Mouse (Mus musculus) midbrain, postnatal 0 days (tissue): ENCODE measurements at regions not wholly inside any gene's neighbourhood (a gene's known extent, or its start where the extent isn't known, plus 50 kb on each side); places are given as distances from the start of the nearest gene placed in this dataset.

ENCODE experiments used
- ATAC-seq: fragments of 200-750 bp; cut with Nextera tagmentation; 2 replicates; pipeline ENCODE4 v1.8.0; 2017; ENCODE audit warnings: moderate number of reproducible peaks, mild to moderate bottlenecking, moderate TSS enrichment, moderate library complexity; ENCODE audit not compliant: low FRiP score
- DNase-seq: peaks from one replicate; pipeline ENCODE4 v3.0.0-alpha.2; 2015; ENCODE audit warnings: low spot score
- H3K27ac ChIP-seq: fragments of 300-500 bp; sonication (generic); 2 replicates; pipeline ENCODE4 v1.5.1; 2014; ENCODE audit warnings: low read depth, mild to moderate bottlenecking, low read length, mixed read lengths
- H3K27me3 ChIP-seq: fragments of 300-500 bp; sonication (generic); 2 replicates; pipeline ENCODE4 v1.6.1; 2014; ENCODE audit warnings: low read length, control low read depth, mixed read lengths; ENCODE audit not compliant: insufficient read depth
- H3K36me3 ChIP-seq: fragments of 300-500 bp; sonication (generic); 2 replicates; pipeline ENCODE4 v1.6.1; 2014; ENCODE audit warnings: low read length, control low read depth, mixed read lengths; ENCODE audit not compliant: insufficient read depth
- H3K4me1 ChIP-seq: fragments of 300-500 bp; sonication (generic); 2 replicates; pipeline ENCODE4 v1.6.1; 2014; ENCODE audit warnings: mild to moderate bottlenecking, control low read depth, antibody characterized with exemption, low read length, mixed read lengths; ENCODE audit not compliant: insufficient read depth
- H3K4me2 ChIP-seq: fragments of 300-500 bp; sonication (generic); 2 replicates; pipeline ENCODE4 v1.6.1; 2014; ENCODE audit warnings: low read depth, mild to moderate bottlenecking, low read length, mixed read lengths; ENCODE audit not compliant: poor library complexity, severe bottlenecking
- H3K4me3 ChIP-seq: fragments of 300-500 bp; sonication (generic); 2 replicates; pipeline ENCODE4 v1.5.1; 2014; ENCODE audit warnings: low read depth, mild to moderate bottlenecking, low read length, moderate library complexity
- H3K9ac ChIP-seq: fragments of 300-500 bp; sonication (generic); replicated peaks from 2 replicates; pipeline ENCODE4 v1.6.1; 2014; ENCODE audit warnings: mild to moderate bottlenecking, low read length, moderate library complexity, mixed read lengths; ENCODE audit not compliant: poor library complexity, severe bottlenecking
- H3K9me3 ChIP-seq: fragments of 300-500 bp; sonication (generic); 2 replicates; pipeline ENCODE4 v1.6.1; 2016; ENCODE audit warnings: low read length, control low read depth
- CTCF ChIP-seq: IDR thresholded peaks from 2 replicates; pipeline ENCODE4 v1.5.1; 2016; ENCODE audit warnings: antibody characterized with exemption, mild to moderate bottlenecking
- WGBS: fragments of 180-500 bp; shearing (Covaris S2); extraction: QIAGEN DNeasy Blood & Tissue Kit; methylation state at CpG from one replicate; pipeline ENCODE4 v1.1.7; 2014; 5-methylcytosine and 5-hydroxymethylcytosine counted together

- Histone ChIP-seq H3K9me3 (no peaks in the 10 kb centered on the region), H3K36me3 (no peaks in the 10 kb centered on the region), H3K9ac (no peak overlapping the region), H3K27me3 (no peaks in the 10 kb centered on the region), H3K27ac (no peak overlapping the region), H3K4me1 (no peaks in the 10 kb centered on the region), H3K4me3 (no peak overlapping the region), H3K4me2 (no peak overlapping the region)
- no peak for TF ChIP-seq CTCF
- ATAC-seq, result no peak
- no peak for DNase-seq
- 92% methylated on average over 5 of the region's 5 CpGs for WGBS
Measured at GRCm38 (mm10) chr4:10235324-10235723, 639.0 kb upstream of the 2610301B20Rik start.

DNA sequence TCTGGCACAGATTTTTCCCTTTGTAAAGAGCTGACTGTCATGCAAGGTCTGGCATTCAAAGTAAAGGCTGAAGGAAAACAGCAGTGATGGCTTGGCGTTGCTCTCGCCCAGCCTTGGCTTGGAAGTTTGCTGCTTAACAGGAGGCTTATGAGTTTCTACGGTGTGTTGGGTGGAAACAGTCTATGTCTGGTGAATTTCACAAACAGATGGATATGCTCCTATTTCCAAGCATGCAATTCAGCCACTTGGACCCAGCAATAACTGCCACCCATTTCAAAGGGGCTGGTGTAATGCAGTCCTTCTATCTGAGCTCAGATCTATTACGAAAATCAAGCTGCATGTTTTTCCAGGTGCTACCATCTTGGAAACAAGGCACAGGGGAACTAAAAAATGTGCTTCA is 632.2 kb upstream of the 2610301B20Rik start:
- no peak overlapping the region for H3K4me3 ChIP-seq
- DNase-seq (no peak), ATAC-seq (no peak)
- H3K4me2 ChIP-seq, result no peak overlapping the region
- H3K4me1 ChIP-seq, result no peaks in the 10 kb centered on the region
- WGBS, result 91% methylated on average over 4 of the region's 4 CpGs
- H3K9me3 ChIP-seq, result no peaks in the 10 kb centered on the region
- no peaks in the 10 kb centered on the region for H3K36me3 ChIP-seq
- H3K27ac ChIP-seq, result no peak overlapping the region
- H3K27me3 ChIP-seq, result no peaks in the 10 kb centered on the region
- no peak overlapping the region for H3K9ac ChIP-seq
- no peak for TF ChIP-seq CTCF

DNA sequence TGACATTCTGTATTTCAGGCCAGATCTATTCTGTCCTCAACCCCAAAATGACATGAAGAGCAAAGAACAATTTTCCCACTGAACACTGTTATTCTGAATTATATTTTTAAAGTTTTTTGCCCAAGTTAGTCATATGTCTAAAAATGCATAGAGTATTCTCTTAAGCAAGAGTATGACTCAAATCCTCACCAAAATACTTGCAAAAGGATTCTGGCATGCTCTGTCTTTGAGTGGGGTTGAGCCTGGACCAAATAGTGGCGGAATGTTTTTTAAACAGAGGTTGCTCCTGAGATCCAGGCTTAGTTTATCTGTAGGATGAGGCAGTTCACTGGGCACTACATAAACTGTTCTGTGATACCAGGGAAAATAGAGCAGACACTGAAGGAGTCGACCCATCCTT is 631.4 kb upstream of the 2610301B20Rik start:
- 81% methylated on average over 2 of the region's 2 CpGs for WGBS
- no peaks in the 10 kb centered on the region for H3K36me3 ChIP-seq
- no peaks in the 10 kb centered on the region for H3K27me3 ChIP-seq
- no peaks in the 10 kb centered on the region for H3K4me1 ChIP-seq
- no peak overlapping the region for H3K9ac ChIP-seq
- H3K9me3 ChIP-seq, result no peaks in the 10 kb centered on the region
- H3K4me3 ChIP-seq, result no peak overlapping the region
- no peak for ATAC-seq
- no peak overlapping the region for H3K27ac ChIP-seq
- no peak overlapping the region for H3K4me2 ChIP-seq
- TF ChIP-seq CTCF, result no peak
- DNase-seq, result no peak

DNA sequence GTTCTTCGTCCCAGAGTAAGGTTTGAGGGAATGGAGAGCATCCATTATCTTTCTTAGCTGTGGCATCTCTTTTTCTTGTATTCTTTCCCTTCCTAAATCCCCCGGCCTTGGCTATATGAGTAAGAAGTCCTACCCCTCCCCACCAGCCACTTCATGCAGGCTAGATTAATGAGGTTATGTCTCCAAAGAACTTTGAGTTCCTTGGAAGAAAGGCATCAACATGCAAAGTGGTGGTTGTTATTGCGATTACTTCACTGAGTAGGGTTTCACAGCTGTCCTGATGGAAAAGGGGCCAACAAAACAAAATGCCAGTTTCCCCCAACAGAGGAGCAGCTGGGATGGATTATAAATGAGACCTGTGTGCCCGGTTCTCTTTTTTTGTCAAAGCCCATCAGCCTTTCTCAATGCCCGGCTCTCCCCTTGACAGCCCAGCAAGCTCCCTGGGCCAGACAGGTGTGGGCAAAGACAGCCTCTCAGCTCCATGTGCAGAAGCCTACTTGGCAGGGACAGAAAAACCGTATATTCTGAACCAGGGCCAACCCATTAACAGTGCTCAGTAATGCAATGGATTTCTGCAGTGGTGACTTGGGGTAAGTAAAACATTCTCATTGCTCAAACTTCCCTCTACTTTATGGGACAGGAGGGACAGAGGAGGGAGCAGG is 620.1 kb upstream of the 2610301B20Rik start:
- H3K27me3 ChIP-seq, result no peaks in the 10 kb centered on the region
- no peaks in the 10 kb centered on the region for H3K4me1 ChIP-seq
- H3K9me3 ChIP-seq, result no peaks in the 10 kb centered on the region
- H3K9ac ChIP-seq, result no peak overlapping the region
- H3K36me3 ChIP-seq, result no peaks in the 10 kb centered on the region
- WGBS, result 72% methylated on average over 6 of the region's 6 CpGs
- DNase-seq, result no peak
- ATAC-seq, result no peak
- H3K4me3 ChIP-seq, result no peak overlapping the region
- TF ChIP-seq CTCF, result no peak
- H3K4me2 ChIP-seq, result no peak overlapping the region
- no peak overlapping the region for H3K27ac ChIP-seq

DNA sequence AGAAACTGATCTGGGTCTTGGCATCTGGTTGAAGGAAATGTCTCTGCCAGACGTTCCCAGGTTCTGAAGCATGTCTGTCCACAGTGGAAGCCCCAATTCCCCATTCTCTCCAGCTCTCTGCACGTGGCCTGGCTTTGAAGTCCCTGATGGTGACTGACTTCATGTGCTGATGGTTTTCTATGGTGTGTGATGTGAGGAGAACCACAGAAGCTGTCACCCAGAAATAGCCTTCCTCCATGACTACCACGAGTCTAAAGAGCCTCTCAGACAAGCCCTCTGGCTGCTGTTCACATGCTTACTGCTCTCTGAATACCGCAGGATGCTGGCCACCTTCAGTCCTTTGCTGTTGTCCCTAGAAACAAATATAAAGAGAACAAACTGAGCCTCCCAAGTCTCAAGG is 616.8 kb upstream of the 2610301B20Rik start:
- DNase-seq, result no peak
- H3K9ac ChIP-seq, result no peak overlapping the region
- ATAC-seq, result no peak
- TF ChIP-seq CTCF, result no peak
- no peak overlapping the region for H3K4me2 ChIP-seq
- no peak overlapping the region for H3K4me3 ChIP-seq
- no peak overlapping the region for H3K27ac ChIP-seq
- WGBS, result 66% methylated on average over 4 of the region's 4 CpGs
- H3K9me3 ChIP-seq, result no peaks in the 10 kb centered on the region
- H3K4me1 ChIP-seq, result no peaks in the 10 kb centered on the region
- no peaks in the 10 kb centered on the region for H3K36me3 ChIP-seq
- H3K27me3 ChIP-seq, result no peaks in the 10 kb centered on the region

GRCm38 (mm10) chr4:10260351-10260750 is 613.9 kb upstream of the 2610301B20Rik start:
- no peak overlapping the region for H3K4me3 ChIP-seq
- WGBS, result 90% methylated on average over 6 of the region's 6 CpGs
- H3K9me3 ChIP-seq, result no peaks in the 10 kb centered on the region
- TF ChIP-seq CTCF, result no peak
- H3K27me3 ChIP-seq, result no peaks in the 10 kb centered on the region
- ATAC-seq (no peak; the same call in 1 of the 2 replicates), DNase-seq (no peak)
- H3K9ac ChIP-seq, result no peak overlapping the region
- H3K36me3 ChIP-seq, result no peaks in the 10 kb centered on the region
- no peak overlapping the region for H3K27ac ChIP-seq
- no peak overlapping the region for H3K4me2 ChIP-seq
- H3K4me1 ChIP-seq, result no peaks in the 10 kb centered on the region
